Mouse (Mus musculus): ENCODE measurements around the gene Phrf1. TPM values are rescaled to one million over a fixed set of nuclear protein-coding genes. Genes with fewer than 3 reads are reported as not detected.

The Phrf1 gene
- polyA plus RNA-seq, 1 experiment from 2014 or later: 78.3 TPM

DNA sequence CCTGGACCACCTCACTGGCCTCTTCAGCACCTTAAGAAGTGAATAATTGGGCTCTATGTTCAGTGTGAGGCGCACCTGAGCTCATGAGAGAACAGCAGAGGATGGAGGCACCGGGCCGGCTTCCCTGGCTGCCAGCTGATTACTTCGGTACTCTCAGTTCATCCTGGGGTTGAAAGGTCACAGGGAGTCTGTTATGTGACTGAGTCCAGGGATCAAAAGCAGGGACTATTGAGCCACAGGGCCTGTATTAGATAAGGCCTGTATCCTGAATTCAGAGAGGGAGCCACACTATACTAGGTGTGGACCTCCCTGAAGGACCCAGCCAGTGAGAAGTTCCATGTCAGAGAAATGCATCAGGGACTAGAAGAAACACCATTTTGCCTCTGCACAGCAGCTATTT, 76.0 kb downstream of the Phrf1 start:
- WGBS: 77% methylated on average over 4 of the region's 4 CpGs
- Histone ChIP-seq H3K27me3 (no peaks in the 10 kb centered on the region), H3K4me1 (no peaks in the 10 kb centered on the region), H3K36me3 (peaks cover 100% of the 10 kb centered on the region), H3K4me3 (replicated peaks) (no peak overlapping the region), H3K4me2 (no peak overlapping the region), H3K9me3 (replicated peaks) (no peaks in the 10 kb centered on the region), H3K27ac (no peak overlapping the region), H3K9ac (no peak overlapping the region)
- no peak for ATAC-seq (replicated peaks; ENCODE audit: low FRiP score)

MicroRNAs within 50 kb of the gene (microRNA counts, 519-probe panel; counts per million panel counts)
- microRNA mmu-miR-210: 2,841 counts per million, percentile 72 among the panel's probes with 10 or more counts

Small RNA genes within 50 kb of the gene (microRNA-seq; reads per million reads assigned to microRNA genes)
- 291 reads per million, percentile 69 among the genes with 10 or more reads in this experiment for gene Mir210

Other genes with a start within 250 kb of the Phrf1 start
- gene Ifitm3, start 218.0 kb upstream of the Phrf1 start, polyA plus RNA-seq (2015; fragmentation: Nextera tagmentation; extraction: Ambion mirVana): 187 and 205 TPM in 2 replicates
- 1.3 and 2.2 TPM in 2 replicates for gene Ifitm6, start 210.9 kb upstream of the Phrf1 start, polyA plus RNA-seq (2015; fragmentation: Nextera tagmentation; extraction: Ambion mirVana)
- gene Gm17387, start 199.7 kb upstream of the Phrf1 start, polyA plus RNA-seq (2015; fragmentation: Nextera tagmentation; extraction: Ambion mirVana): not detected in 2 replicates
- gene B4galnt4, start 167.7 kb upstream of the Phrf1 start, polyA plus RNA-seq (2015; fragmentation: Nextera tagmentation; extraction: Ambion mirVana): 12.4 and 15.4 TPM in 2 replicates
- 7.8 and 7.9 TPM in 2 replicates for gene Pkp3, start 150.6 kb upstream of the Phrf1 start, polyA plus RNA-seq (2015; fragmentation: Nextera tagmentation; extraction: Ambion mirVana)
- gene Sigirr, start 128.2 kb upstream of the Phrf1 start, polyA plus RNA-seq (2015; fragmentation: Nextera tagmentation; extraction: Ambion mirVana): 20.8 and 24.7 TPM in 2 replicates
- 6.0 TPM in 2 replicates for gene Ano9, start 111.0 kb upstream of the Phrf1 start, polyA plus RNA-seq (2015; fragmentation: Nextera tagmentation; extraction: Ambion mirVana)
- 79.9 and 83.4 TPM in 2 replicates for gene Ptdss2, start 106.4 kb upstream of the Phrf1 start, polyA plus RNA-seq (2015; fragmentation: Nextera tagmentation; extraction: Ambion mirVana)
- 115 and 122 TPM in 2 replicates for gene Rnh1, start 55.9 kb upstream of the Phrf1 start, polyA plus RNA-seq (2015; fragmentation: Nextera tagmentation; extraction: Ambion mirVana)
- gene Hras, start 34.8 kb upstream of the Phrf1 start, polyA plus RNA-seq (2015; fragmentation: Nextera tagmentation; extraction: Ambion mirVana): 92.1 and 98.0 TPM in 2 replicates
- gene Lrrc56, start 34.6 kb upstream of the Phrf1 start, polyA plus RNA-seq (2015; fragmentation: Nextera tagmentation; extraction: Ambion mirVana): 10.3 and 13.9 TPM in 2 replicates
- gene Lmntd2, start 14.7 kb upstream of the Phrf1 start, polyA plus RNA-seq (2015; fragmentation: Nextera tagmentation; extraction: Ambion mirVana): 3.4 and 3.5 TPM in 2 replicates
- 57.5 and 66.9 TPM in 2 replicates for gene Rassf7, start 12.9 kb upstream of the Phrf1 start, polyA plus RNA-seq (2015; fragmentation: Nextera tagmentation; extraction: Ambion mirVana)
- gene Irf7, start 37.7 kb downstream of the Phrf1 start, polyA plus RNA-seq (2015; fragmentation: Nextera tagmentation; extraction: Ambion mirVana): 3.5 and 3.8 TPM in 2 replicates
- gene Cdhr5, start 48.0 kb downstream of the Phrf1 start, polyA plus RNA-seq (2015; fragmentation: Nextera tagmentation; extraction: Ambion mirVana): 8.2 and 8.6 TPM in 2 replicates
- gene Sct, start 50.3 kb downstream of the Phrf1 start, polyA plus RNA-seq (2015; fragmentation: Nextera tagmentation; extraction: Ambion mirVana): 41.1 and 43.5 TPM in 2 replicates
- gene Drd4, start 63.2 kb downstream of the Phrf1 start, polyA plus RNA-seq (2015; fragmentation: Nextera tagmentation; extraction: Ambion mirVana): 1.4 and 1.8 TPM in 2 replicates
- gene Deaf1, start 98.9 kb downstream of the Phrf1 start, polyA plus RNA-seq (2015; fragmentation: Nextera tagmentation; extraction: Ambion mirVana): 68.2 and 81.1 TPM in 2 replicates
- 52.8 and 54.4 TPM in 2 replicates for gene Tmem80, start 99.0 kb downstream of the Phrf1 start, polyA plus RNA-seq (2015; fragmentation: Nextera tagmentation; extraction: Ambion mirVana)
- 33.1 and 39.6 TPM in 2 replicates for gene Eps8l2, start 110.1 kb downstream of the Phrf1 start, polyA plus RNA-seq (2015; fragmentation: Nextera tagmentation; extraction: Ambion mirVana)
- 340 and 353 TPM in 2 replicates for gene Taldo1, start 163.4 kb downstream of the Phrf1 start, polyA plus RNA-seq (2015; fragmentation: Nextera tagmentation; extraction: Ambion mirVana)
- 61.5 and 61.8 TPM in 2 replicates for gene Gatd1, start 185.4 kb downstream of the Phrf1 start, polyA plus RNA-seq (2015; fragmentation: Nextera tagmentation; extraction: Ambion mirVana)
- 2.6 and 3.4 TPM in 2 replicates for gene Cend1, start 200.7 kb downstream of the Phrf1 start, polyA plus RNA-seq (2015; fragmentation: Nextera tagmentation; extraction: Ambion mirVana)
- gene Slc25a22, start 209.1 kb downstream of the Phrf1 start, polyA plus RNA-seq (2015; fragmentation: Nextera tagmentation; extraction: Ambion mirVana): 27.6 and 34.0 TPM in 2 replicates
- gene Pidd1, start 215.2 kb downstream of the Phrf1 start, polyA plus RNA-seq (2015; fragmentation: Nextera tagmentation; extraction: Ambion mirVana): 10.5 and 12.6 TPM in 2 replicates
- 1,339 and 1,510 TPM in 2 replicates for gene Rplp2, start 218.6 kb downstream of the Phrf1 start, polyA plus RNA-seq (2015; fragmentation: Nextera tagmentation; extraction: Ambion mirVana)
- 36.3 and 41.7 TPM in 2 replicates for gene Pnpla2, start 226.4 kb downstream of the Phrf1 start, polyA plus RNA-seq (2015; fragmentation: Nextera tagmentation; extraction: Ambion mirVana)
- gene Cracr2b, start 232.3 kb downstream of the Phrf1 start, polyA plus RNA-seq (2015; fragmentation: Nextera tagmentation; extraction: Ambion mirVana): 19.3 and 22.0 TPM in 2 replicates
- gene Cd151, start 238.6 kb downstream of the Phrf1 start, polyA plus RNA-seq (2015; fragmentation: Nextera tagmentation; extraction: Ambion mirVana): 30.9 and 34.8 TPM in 2 replicates
- gene Polr2l, start 246.3 kb downstream of the Phrf1 start, polyA plus RNA-seq (2015; fragmentation: Nextera tagmentation; extraction: Ambion mirVana): 78.7 and 81.5 TPM in 2 replicates
- 91.6 and 93.4 TPM in 2 replicates for gene Tspan4, start 246.5 kb downstream of the Phrf1 start, polyA plus RNA-seq (2015; fragmentation: Nextera tagmentation; extraction: Ambion mirVana)

All from kidney, embryonic 15.5 days (tissue).